Comparison of ENCODE assay signal across 9 mouse cellular contexts in genomic region chr10:84411122-84412105, GRCm38 (mm10). TPM values are rescaled to one million over a fixed set of nuclear protein-coding genes. Genes with fewer than 3 reads are reported as not detected.
DNase-seq lines count a peak whose midpoint lies in the region; ATAC-seq and TF ChIP-seq lines count a peak whose summit lies in the region.
"Had no signal": no experiment of that assay in that cellular context is flagged by ENCODE, and none has a peak within 500 bp of the region (broad histone marks: within the 10 kb centered on the region; RNA-seq: fewer than 3 reads in every experiment).

No protein-coding gene starts in this region.

- H3K9me3 ChIP-seq in intestine, postnatal 0 days (ENCODE audit: control insufficient read depth), result no peaks in the 10 kb centered on the region

- no peaks in the 10 kb centered on the region for H3K27me3 ChIP-seq in kidney, adult 2 months (replicated peaks; ENCODE audit: control insufficient read depth, insufficient read depth, low read length)
- H3K27me3 ChIP-seq in intestine, postnatal 0 days (replicated peaks; ENCODE audit: control insufficient read depth, insufficient read depth, low read length), result no peaks in the 10 kb centered on the region

- ATAC-seq in intestine, postnatal 0 days, result no peak

- H3K9ac ChIP-seq in intestine, postnatal 0 days (ENCODE audit: low read depth, low read length), result no peak overlapping the region

- TF ChIP-seq POLR2A in kidney, adult 2 months (IDR thresholded peaks at IDR 0.05; ENCODE audit: low read depth, low read length), result no peak

- no peaks in the 10 kb centered on the region for H3K36me3 ChIP-seq in kidney, adult 2 months (ENCODE audit: control insufficient read depth, insufficient read depth, low read length)
- no peaks in the 10 kb centered on the region for H3K36me3 ChIP-seq in intestine, postnatal 0 days (ENCODE audit: control insufficient read depth, insufficient read depth)

- 51% methylated on average over 16 of the region's 16 CpGs for WGBS in kidney, adult 2 months
- WGBS in intestine, postnatal 0 days, result 85% methylated on average over 16 of the region's 16 CpGs

- H3K4me3 ChIP-seq in kidney, adult 2 months (ENCODE audit: insufficient read depth, low read depth, low read length), result no peak overlapping the region
- no peak overlapping the region for H3K4me3 ChIP-seq in brown adipose tissue, adult 24 weeks (ENCODE audit: insufficient read depth, low read depth, low read length)
- H3K4me3 ChIP-seq in intestine, postnatal 0 days (ENCODE audit: low read depth, low read length), result no peak overlapping the region

- no peak overlapping the region for H3K4me2 ChIP-seq in intestine, postnatal 0 days (replicated peaks; ENCODE audit: low read depth)

- TF ChIP-seq CTCF in kidney, adult 2 months (conservative IDR thresholded peaks at IDR 0.05; ENCODE audit: insufficient read depth, insufficient read length, low read depth, low read length), result no peak; the same call in 1 of the 2 replicates
- no peak for TF ChIP-seq CTCF in intestine, postnatal 0 days (IDR thresholded peaks at IDR 0.05; ENCODE audit: low read depth)

- peaks cover 18% of the 10 kb centered on the region for H3K4me1 ChIP-seq in kidney, adult 2 months (ENCODE audit: control insufficient read depth, insufficient read depth, low read length)
- H3K4me1 ChIP-seq in brown adipose tissue, adult 24 weeks (ENCODE audit: control insufficient read depth, insufficient read depth, insufficient read length, low read length), result peaks cover 10% of the 10 kb centered on the region
- no peaks in the 10 kb centered on the region for H3K4me1 ChIP-seq in intestine, postnatal 0 days (replicated peaks; ENCODE audit: control insufficient read depth, insufficient read depth, low read length)

- peak; percentile 37 for DNase-seq in cerebellum, adult 11 months
- no peak for DNase-seq in cerebellum, adult 9-10 months
- DNase-seq in kidney, adult 2 months, result peak; percentile 82
- DNase-seq in kidney, adult 18-20 months, result no peak
- DNase-seq in kidney, postnatal 14 days, result peak; percentile 46
- no peak for DNase-seq in right cerebral cortex, adult 18-20 months
- DNase-seq: thymus, postnatal 14 days had no signal

- peak overlapping the region; percentile 49 for H3K27ac ChIP-seq in kidney, adult 2 months (ENCODE audit: insufficient read depth, low read depth, low read length)
- H3K27ac ChIP-seq in brown adipose tissue, adult 24 weeks (replicated peaks; ENCODE audit: low read depth, low read length), result peak overlapping the region; percentile 33
- H3K27ac ChIP-seq in intestine, postnatal 0 days (ENCODE audit: low read depth, low read length), result no peak overlapping the region

RNA-seq across cellular contexts. Expression of gene Nuak1, which starts 29.0 kb away (rescaled TPM):
- polyA plus RNA-seq in kidney, adult 2 months (2012; rRNA removed), result 12.2 and 12.3 TPM in 2 replicates
- polyA plus RNA-seq in brown adipose tissue, adult 24 weeks (2012; ENCODE audit: insufficient read depth, insufficient read length, missing spikeins), result 2.7 and 4.0 TPM in 2 replicates
- polyA plus RNA-seq in intestine, postnatal 0 days (2015; fragmentation: Nextera tagmentation; extraction: Ambion mirVana), result 0.37 and 0.55 TPM in 2 replicates

Comparison
In these comparisons a context has a peak if more than half of its experiments do, and no peak if none do; other contexts are left out.
1. DNase-seq: peak in cerebellum, adult 11 months (single experiment), kidney, adult 2 months (single experiment) and kidney, postnatal 14 days (single experiment); none in cerebellum, adult 9-10 months (single experiment), kidney, adult 18-20 months (single experiment) and right cerebral cortex, adult 18-20 months (single experiment).